ENCODE assay signal across 14 mouse cellular contexts in the genomic region with DNA sequence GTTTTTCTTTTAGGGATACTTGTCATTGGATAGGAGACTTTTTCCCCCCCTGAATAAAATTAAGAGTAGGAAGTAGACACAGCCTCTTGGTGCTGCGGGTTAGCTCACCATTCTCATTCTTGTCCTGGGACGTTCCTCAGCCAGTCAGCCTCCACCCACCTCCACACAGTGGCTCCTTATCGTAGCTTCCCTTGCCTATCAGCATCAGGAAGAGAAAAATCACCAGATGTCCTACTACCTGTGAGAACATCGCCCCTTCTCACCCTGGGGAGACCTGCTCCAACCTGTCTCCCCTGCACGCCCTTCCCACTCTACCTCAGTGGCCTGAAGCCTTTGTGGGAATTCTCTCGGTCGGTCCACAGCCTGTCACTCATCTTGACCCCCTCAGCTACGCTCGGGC. TPM values are rescaled to one million over a fixed set of nuclear protein-coding genes. Genes with fewer than 3 reads are reported as not detected.
DNase-seq lines count a peak whose midpoint lies in the region; ATAC-seq and TF ChIP-seq lines count a peak whose summit lies in the region.
"Had no signal": no experiment of that assay in that cellular context is flagged by ENCODE, and none has a peak within 500 bp of the region (broad histone marks: within the 10 kb centered on the region; RNA-seq: fewer than 3 reads in every experiment).

Anpep (minus strand) TSS at position 249 of the 400 bp plus-strand sequence.

- no peak within 1 kb of the TSS for H3K27ac ChIP-seq in kidney, embryonic 14.5 days (ENCODE audit: low read depth, low read length)
- no peak within 1 kb of the TSS for H3K27ac ChIP-seq in liver, embryonic 13.5 days
- no peak within 1 kb of the TSS for H3K27ac ChIP-seq in midbrain, embryonic 14.5 days (replicated peaks; ENCODE audit: low read depth, low read length)
- H3K27ac ChIP-seq: midbrain, embryonic 15.5 days had no signal

- H3K4me3 ChIP-seq in kidney, embryonic 14.5 days (ENCODE audit: low read length): no peak within 1 kb of the TSS
- H3K4me3 ChIP-seq in liver, embryonic 13.5 days (replicated peaks): no peak within 1 kb of the TSS
- no peak within 1 kb of the TSS for H3K4me3 ChIP-seq in midbrain, embryonic 14.5 days (replicated peaks; ENCODE audit: low read depth, low read length)
- H3K4me3 ChIP-seq: erythroblast, embryonic 14.5 days; midbrain, embryonic 15.5 days had no signal

- TF ChIP-seq CTCF in Patski (IDR thresholded peaks at IDR 0.05): no peak

- CTCF ChIA-PET in Patski (lab: Charles Lee): interaction anchor here (1.5 kb wide), 1 partner anchor 41 kb away, joined by 3 read pairs; no protein-coding TSS in a partner anchor

- intact Hi-C loops in heart, postnatal 14 days (cut with DNase I): no loop called here

- H3K27me3 ChIP-seq in kidney, embryonic 14.5 days (ENCODE audit: control insufficient read depth, insufficient read depth, low read length): no peaks in the 10 kb centered on the region
- H3K27me3 ChIP-seq in Patski: no peaks in the 10 kb centered on the region
- no peaks in the 10 kb centered on the region for H3K27me3 ChIP-seq in liver, embryonic 13.5 days
- no peaks in the 10 kb centered on the region for H3K27me3 ChIP-seq in midbrain, embryonic 14.5 days (ENCODE audit: control insufficient read depth, insufficient read depth, low read length)
- H3K27me3 ChIP-seq: midbrain, embryonic 15.5 days had no signal

- no peaks in the 10 kb centered on the region for H3K36me3 ChIP-seq in kidney, embryonic 14.5 days (ENCODE audit: control insufficient read depth, insufficient read depth, low read length)
- no peaks in the 10 kb centered on the region for H3K36me3 ChIP-seq in liver, embryonic 13.5 days
- H3K36me3 ChIP-seq in midbrain, embryonic 14.5 days (ENCODE audit: control insufficient read depth, insufficient read depth, low read length): no peaks in the 10 kb centered on the region
- H3K36me3 ChIP-seq: G1E; midbrain, embryonic 15.5 days had no signal

- H3K4me2 ChIP-seq in kidney, embryonic 14.5 days (replicated peaks; ENCODE audit: low read depth, low read length): no peak within 1 kb of the TSS
- no peak within 1 kb of the TSS for H3K4me2 ChIP-seq in liver, embryonic 13.5 days
- H3K4me2 ChIP-seq in midbrain, embryonic 14.5 days (ENCODE audit: low read length): no peak within 1 kb of the TSS
- H3K4me2 ChIP-seq: midbrain, embryonic 15.5 days had no signal

- 73% methylated on average over 9 of the region's 9 CpGs for WGBS in kidney, embryonic 14.5 days
- 52% methylated on average over 9 of the region's 9 CpGs for WGBS in liver, embryonic 13.5 days (ENCODE audit: insufficient replicate concordance)
- 87% methylated on average over 9 of the region's 9 CpGs for WGBS in midbrain, embryonic 14.5 days

- POLR2A ChIA-PET in Patski (lab: Charles Lee): no interaction called here

- H3K9ac ChIP-seq in kidney, embryonic 14.5 days (ENCODE audit: low read depth, low read length): no peak within 1 kb of the TSS
- H3K9ac ChIP-seq in liver, embryonic 13.5 days: no peak within 1 kb of the TSS
- H3K9ac ChIP-seq in midbrain, embryonic 14.5 days (replicated peaks; ENCODE audit: low read length): no peak within 1 kb of the TSS
- H3K9ac ChIP-seq: midbrain, embryonic 15.5 days had no signal

- DNase-seq in kidney, adult 11 months: no peak
- DNase-seq in Patski (ENCODE audit: low read depth, low spot score): no peak
- no peak for DNase-seq in heart, postnatal 14 days
- no peak for DNase-seq in liver, embryonic 13.5 days
- DNase-seq in natural killer cell, adult 2 months (ENCODE audit: low spot score in 2 of 2): no peak
- DNase-seq in cerebellum, adult 9-11 months: no peak
- no peak for DNase-seq in midbrain, embryonic 14.5 days
- DNase-seq: adrenal gland, postnatal 36 days; cerebellum, postnatal 10 days; kidney, adult 8-10 months had no signal

- peaks cover 10% of the 10 kb centered on the region for H3K4me1 ChIP-seq in kidney, embryonic 14.5 days (ENCODE audit: control insufficient read depth, insufficient read depth, low read length)
- H3K4me1 ChIP-seq in liver, embryonic 13.5 days (replicated peaks): peaks cover 15% of the 10 kb centered on the region; the same call in 1 of the 2 replicates
- H3K4me1 ChIP-seq in midbrain, embryonic 14.5 days (ENCODE audit: control insufficient read depth, insufficient read depth, low read length): no peaks in the 10 kb centered on the region
- H3K4me1 ChIP-seq: midbrain, embryonic 15.5 days had no signal

- ATAC-seq in kidney, embryonic 14.5 days (ENCODE audit: low FRiP score, low TSS enrichment): no peak
- no peak for ATAC-seq in Patski
- ATAC-seq in liver, embryonic 13.5 days (ENCODE audit: low read depth): no peak
- ATAC-seq in midbrain, embryonic 14.5 days (ENCODE audit: low FRiP score, low TSS enrichment): no peak
- ATAC-seq: midbrain, embryonic 15.5 days had no signal

- H3K9me3 ChIP-seq in kidney, embryonic 14.5 days (ENCODE audit: control insufficient read depth, low read length): no peaks in the 10 kb centered on the region
- no peaks in the 10 kb centered on the region for H3K9me3 ChIP-seq in liver, embryonic 13.5 days (replicated peaks)
- no peaks in the 10 kb centered on the region for H3K9me3 ChIP-seq in midbrain, embryonic 14.5 days (ENCODE audit: control insufficient read depth, low read length)
- H3K9me3 ChIP-seq: G1E; midbrain, embryonic 15.5 days had no signal

- in situ Hi-C loops in Patski (cut with MboI; ENCODE audit: low pct_unique_long_range_greater_than_20kb): no loop called here

RNA-seq across cellular contexts. Expression of gene Anpep, which starts in this region (rescaled TPM):
- 23.7 and 39.0 TPM in 2 replicates for polyA plus RNA-seq in kidney, embryonic 14.5 days (2014; fragmentation: Nextera tagmentation; extraction: Ambion mirVana)
- 14.9 TPM for polyA plus RNA-seq in Patski (2021)
- total RNA-seq in heart, postnatal 14 days (2021): 10 to 100 TPM; 21.4 to 25.3 TPM
- 10.9 and 17.1 TPM in 2 replicates for polyA plus RNA-seq in liver, embryonic 13.5 days (2015; fragmentation: Nextera tagmentation; extraction: Ambion mirVana)
- 2.1 and 4.1 TPM in 2 replicates for polyA plus RNA-seq in midbrain, embryonic 14.5 days (2014; fragmentation: Nextera tagmentation; extraction: Ambion mirVana)
- polyA plus RNA-seq: G1E had no signal
